Mouse (Mus musculus) C2C12 (cell line): Measurements from ENCODE around the gene Pdzd2.

Experiments
- CEBPB ChIP-seq: IDR thresholded peaks from one replicate; pipeline ENCODE4 v1.6.1; 2011; ENCODE audit warnings: low read depth, mild to moderate bottlenecking, control low read depth, moderate library complexity
- CTCF ChIP-seq: IDR thresholded peaks from one replicate; pipeline ENCODE4 v1.5.1; 2011; ENCODE audit not compliant: control insufficient read depth, insufficient read depth, insufficient read length
- FOSL1 ChIP-seq: IDR thresholded peaks from one replicate; pipeline ENCODE4 v1.8.0; 2011; ENCODE audit warnings: mild to moderate bottlenecking, low read length; ENCODE audit not compliant: poor library complexity, insufficient read depth, severe bottlenecking
- MAX ChIP-seq: IDR thresholded peaks from one replicate; pipeline ENCODE4 v1.6.1; 2011; ENCODE audit warnings: mild to moderate bottlenecking, control low read depth
- MYOD1 ChIP-seq: IDR thresholded peaks from one replicate; pipeline ENCODE4 v1.6.1; 2011; ENCODE audit warnings: low read depth; ENCODE audit not compliant: control insufficient read depth, insufficient read length
- MYOG ChIP-seq: IDR thresholded peaks from one replicate; pipeline ENCODE4 v1.6.1; 2011; ENCODE audit not compliant: control insufficient read depth, insufficient read length; ENCODE audit errors: extremely low read depth
- USF1 ChIP-seq: IDR thresholded peaks from one replicate; pipeline ENCODE4 v1.6.1; 2011; ENCODE audit warnings: low read depth, mild to moderate bottlenecking, control low read depth, moderate library complexity

DNA sequence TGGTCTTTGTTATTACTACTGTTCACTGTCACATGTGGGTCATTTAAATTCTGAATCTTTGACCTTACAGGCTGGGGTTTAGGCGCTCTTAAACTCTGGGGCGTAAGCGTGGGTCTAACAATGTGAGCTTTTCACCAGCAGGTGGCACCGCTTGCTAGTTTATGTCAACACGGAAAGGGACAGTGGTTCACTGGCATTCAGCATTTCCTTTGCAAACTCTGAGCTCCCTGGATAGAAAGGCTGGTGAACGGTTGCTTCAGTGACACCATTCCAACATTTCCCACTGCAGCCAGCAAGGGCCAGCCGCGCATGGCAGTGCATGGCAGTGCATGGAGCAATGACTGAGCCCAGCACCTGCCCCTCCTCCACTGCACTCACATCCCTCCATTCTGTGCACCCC, 368.5 kb downstream of the Pdzd2 start:
- TF ChIP-seq USF1 (no peak), FOSL1 (no peak), CTCF (peak; percentile 91), MYOD1 (no peak), MYOG (no peak), MAX (no peak), CEBPB (no peak)
